Mouse (Mus musculus): ENCODE data around the gene Nrap. TPM values are rescaled to one million over a fixed set of nuclear protein-coding genes. Genes with fewer than 3 reads are reported as not detected.

Gene Nrap
- polyA plus RNA-seq, 1 experiment, result 0.15 TPM

- no peaks in the 10 kb centered on the region for H3K4me1 ChIP-seq (ENCODE audit: control insufficient read depth, insufficient read depth, low read length)
- H3K4me3 ChIP-seq (ENCODE audit: insufficient read depth, low read length), result no peak overlapping the region
- TF ChIP-seq POLR2A (IDR thresholded peaks at IDR 0.05; ENCODE audit: borderline replicate concordance, low read depth, low read length) (no peak), CTCF (IDR thresholded peaks at IDR 0.05; ENCODE audit: low read depth, low read length) (no peak)
- no peak overlapping the region for H3K27ac ChIP-seq (ENCODE audit: insufficient read depth, low read depth, low read length)
Measured at GRCm38 (mm10) chr19:56321303-56321920, 68.4 kb downstream of the Nrap start.

- no peaks in the 10 kb centered on the region for H3K4me1 ChIP-seq (ENCODE audit: control insufficient read depth, insufficient read depth, low read length)
- TF ChIP-seq CTCF (IDR thresholded peaks at IDR 0.05; ENCODE audit: low read depth, low read length) (no peak), POLR2A (IDR thresholded peaks at IDR 0.05; ENCODE audit: borderline replicate concordance, low read depth, low read length) (no peak)
- no peak overlapping the region for H3K4me3 ChIP-seq (ENCODE audit: insufficient read depth, low read length)
- no peak overlapping the region for H3K27ac ChIP-seq (ENCODE audit: insufficient read depth, low read depth, low read length)
Measured at GRCm38 (mm10) chr19:56320186-56320860, 69.5 kb downstream of the Nrap start.

GRCm38 (mm10) chr19:56319629-56320028 lies 70.2 kb downstream of the Nrap start:
- H3K4me1 ChIP-seq (ENCODE audit: control insufficient read depth, insufficient read depth, low read length), result no peaks in the 10 kb centered on the region
- no peak overlapping the region for H3K27ac ChIP-seq (ENCODE audit: insufficient read depth, low read depth, low read length)
- TF ChIP-seq POLR2A (IDR thresholded peaks at IDR 0.05; ENCODE audit: borderline replicate concordance, low read depth, low read length), result no peak
- TF ChIP-seq CTCF (IDR thresholded peaks at IDR 0.05; ENCODE audit: low read depth, low read length), result no peak
- no peak overlapping the region for H3K4me3 ChIP-seq (ENCODE audit: insufficient read depth, low read length)

GRCm38 (mm10) chr19:56319219-56319618 lies 70.6 kb downstream of the Nrap start:
- TF ChIP-seq POLR2A (IDR thresholded peaks at IDR 0.05; ENCODE audit: borderline replicate concordance, low read depth, low read length), result no peak
- TF ChIP-seq CTCF (IDR thresholded peaks at IDR 0.05; ENCODE audit: low read depth, low read length), result no peak
- no peaks in the 10 kb centered on the region for H3K4me1 ChIP-seq (ENCODE audit: control insufficient read depth, insufficient read depth, low read length)
- H3K4me3 ChIP-seq (ENCODE audit: insufficient read depth, low read length), result no peak overlapping the region
- no peak overlapping the region for H3K27ac ChIP-seq (ENCODE audit: insufficient read depth, low read depth, low read length)

- Histone ChIP-seq H3K27ac (ENCODE audit: insufficient read depth, low read depth, low read length) (no peak overlapping the region), H3K4me1 (ENCODE audit: control insufficient read depth, insufficient read depth, low read length) (no peaks in the 10 kb centered on the region), H3K4me3 (ENCODE audit: insufficient read depth, low read length) (no peak overlapping the region)
- TF ChIP-seq POLR2A (IDR thresholded peaks at IDR 0.05; ENCODE audit: borderline replicate concordance, low read depth, low read length) (no peak), CTCF (IDR thresholded peaks at IDR 0.05; ENCODE audit: low read depth, low read length) (no peak)
Measured at GRCm38 (mm10) chr19:56316531-56316930, 73.3 kb downstream of the Nrap start.

DNA sequence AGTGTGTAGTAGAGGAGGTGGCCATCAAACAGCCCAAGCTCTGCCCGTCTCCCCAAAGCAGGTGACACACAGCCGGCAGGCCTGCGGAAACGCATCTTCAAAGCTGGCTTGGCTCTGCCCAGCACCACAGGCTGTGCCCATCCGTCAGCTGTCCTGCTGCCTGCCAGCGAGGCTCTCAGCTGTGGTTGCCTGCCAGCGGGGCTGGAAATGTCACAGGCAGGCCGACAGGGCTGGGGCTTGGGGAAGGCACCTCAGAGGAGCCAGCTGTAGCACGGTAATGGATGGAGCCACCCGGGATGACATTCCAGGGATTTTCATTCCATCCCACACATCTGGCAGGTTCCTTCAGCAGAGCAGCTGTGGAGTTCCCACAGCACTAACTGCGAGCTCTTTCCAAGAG lies 89.0 kb downstream of the Nrap start:
- H3K4me3 ChIP-seq (ENCODE audit: insufficient read depth, low read length), result no peak overlapping the region
- no peak for TF ChIP-seq POLR2A (IDR thresholded peaks at IDR 0.05; ENCODE audit: borderline replicate concordance, low read depth, low read length)
- H3K27ac ChIP-seq (ENCODE audit: insufficient read depth, low read depth, low read length), result no peak overlapping the region
- no peaks in the 10 kb centered on the region for H3K4me1 ChIP-seq (ENCODE audit: control insufficient read depth, insufficient read depth, low read length)

DNA sequence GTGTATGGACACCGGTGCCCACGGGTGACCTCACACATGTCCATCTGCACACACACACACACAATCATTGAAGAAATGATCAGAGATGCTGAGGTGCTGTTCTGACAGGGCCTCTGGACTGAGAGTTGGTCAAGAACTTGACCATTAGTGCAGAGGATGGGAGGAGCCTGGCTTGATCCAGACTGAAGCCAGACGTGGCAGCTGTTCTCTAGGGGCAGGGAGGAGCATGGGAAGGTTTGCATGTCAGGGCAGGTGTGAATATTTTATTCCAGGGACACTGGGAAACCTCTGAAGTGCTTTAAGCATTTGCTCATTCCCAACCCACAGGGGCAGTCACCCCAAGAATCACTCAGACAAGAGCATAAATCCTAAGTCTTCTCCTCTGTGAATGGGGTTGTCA lies 92.6 kb downstream of the Nrap start:
- H3K4me3 ChIP-seq (ENCODE audit: insufficient read depth, low read length), result no peak overlapping the region
- H3K27ac ChIP-seq (ENCODE audit: insufficient read depth, low read depth, low read length), result no peak overlapping the region
- H3K4me1 ChIP-seq (ENCODE audit: control insufficient read depth, insufficient read depth, low read length), result no peaks in the 10 kb centered on the region
- TF ChIP-seq POLR2A (IDR thresholded peaks at IDR 0.05; ENCODE audit: borderline replicate concordance, low read depth, low read length) (no peak), CTCF (IDR thresholded peaks at IDR 0.05; ENCODE audit: low read depth, low read length) (no peak)

- Histone ChIP-seq H3K27ac (ENCODE audit: insufficient read depth, low read depth, low read length) (no peak overlapping the region), H3K4me1 (ENCODE audit: control insufficient read depth, insufficient read depth, low read length) (no peaks in the 10 kb centered on the region), H3K4me3 (ENCODE audit: insufficient read depth, low read length) (no peak overlapping the region)
- no peak for TF ChIP-seq POLR2A (IDR thresholded peaks at IDR 0.05; ENCODE audit: borderline replicate concordance, low read depth, low read length)
- TF ChIP-seq CTCF (IDR thresholded peaks at IDR 0.05; ENCODE audit: low read depth, low read length), result no peak
Measured at GRCm38 (mm10) chr19:56296668-56297067, 93.2 kb downstream of the Nrap start.

DNA sequence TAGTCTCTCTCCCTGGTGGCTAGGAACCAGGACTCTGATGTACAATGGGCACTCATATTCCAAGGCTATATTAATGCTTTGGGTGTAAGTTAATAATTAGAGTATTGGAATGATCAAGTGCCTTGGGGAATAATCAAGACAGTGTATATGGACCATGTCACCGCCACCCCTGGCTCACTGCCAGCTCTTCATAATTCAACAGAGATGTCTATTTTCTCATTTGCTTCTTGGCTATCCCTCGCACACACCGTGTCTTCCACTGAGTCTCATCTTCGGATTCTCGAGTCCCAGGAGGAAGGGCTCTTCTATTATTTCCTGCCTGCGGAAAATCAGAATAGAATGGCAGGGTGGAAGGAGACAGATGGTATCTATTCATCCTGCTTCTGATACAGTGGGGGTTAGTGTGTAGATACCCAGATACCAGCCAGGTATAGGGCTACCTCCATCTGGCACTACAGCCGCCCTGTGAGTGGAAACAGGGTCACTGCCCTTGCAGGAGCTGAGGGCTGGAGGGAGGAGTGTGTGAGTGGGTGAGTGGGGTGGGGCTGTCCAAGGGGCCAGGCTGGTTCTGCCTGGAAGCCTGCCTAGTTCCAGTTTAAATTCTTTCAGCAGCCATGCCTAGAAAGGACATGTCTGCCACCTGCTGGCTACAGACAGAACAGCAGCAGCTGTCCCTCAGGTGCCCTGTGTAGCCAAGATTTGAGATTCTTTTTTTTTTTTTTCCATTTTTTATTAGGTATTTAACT lies 95.0 kb downstream of the Nrap start:
- Histone ChIP-seq H3K27ac (ENCODE audit: insufficient read depth, low read depth, low read length) (no peak overlapping the region), H3K4me1 (ENCODE audit: control insufficient read depth, insufficient read depth, low read length) (no peaks in the 10 kb centered on the region), H3K4me3 (ENCODE audit: insufficient read depth, low read length) (no peak overlapping the region)
- no peak for TF ChIP-seq POLR2A (IDR thresholded peaks at IDR 0.05; ENCODE audit: borderline replicate concordance, low read depth, low read length)
- 0 out of 2 replicates have a peak, but pooled peaks have one; percentile 26 for TF ChIP-seq CTCF (IDR thresholded peaks at IDR 0.05; ENCODE audit: low read depth, low read length)

DNA sequence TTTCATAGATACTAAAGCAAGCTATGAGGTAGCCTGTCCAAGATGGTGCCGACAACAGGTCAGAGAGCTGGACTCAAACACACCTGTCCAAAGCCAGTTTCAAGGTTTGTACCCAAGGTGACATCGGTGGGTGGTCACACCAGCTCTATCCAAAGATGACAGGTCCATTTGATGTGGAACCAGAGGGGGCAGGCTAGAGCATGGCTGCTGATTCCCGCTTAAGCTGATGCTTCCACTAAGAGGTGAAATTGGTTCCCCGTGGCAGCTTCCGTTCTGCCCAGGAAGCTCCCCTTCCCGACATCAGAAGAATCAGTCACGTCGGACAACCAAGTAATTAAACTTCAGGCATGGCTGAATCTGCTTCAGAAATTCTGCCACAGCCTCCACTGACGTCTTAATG lies 97.5 kb downstream of the Nrap start:
- Histone ChIP-seq H3K27ac (ENCODE audit: insufficient read depth, low read depth, low read length) (no peak overlapping the region), H3K4me1 (ENCODE audit: control insufficient read depth, insufficient read depth, low read length) (no peaks in the 10 kb centered on the region), H3K4me3 (ENCODE audit: insufficient read depth, low read length) (no peak overlapping the region)
- TF ChIP-seq POLR2A (IDR thresholded peaks at IDR 0.05; ENCODE audit: borderline replicate concordance, low read depth, low read length), result no peak
- TF ChIP-seq CTCF (IDR thresholded peaks at IDR 0.05; ENCODE audit: low read depth, low read length), result no peak

All from bone marrow macrophage, adult 2 months (primary cell).